Mouse (Mus musculus) adrenal gland, postnatal 0 days (tissue): ENCODE measurements around the gene Rpp30. TPM values are rescaled to one million over a fixed set of nuclear protein-coding genes. Genes with fewer than 3 reads are reported as not detected.

Source experiments
- polyA plus RNA-seq: library from polyadenylated mRNA; unstranded; fragments of >200 nt; fragmentation: Nextera tagmentation; extraction: Ambion mirVana; gene quantifications from 2 replicates; pipeline ENCODE4 v1.2.1, GENCODE M21; 2015

Gene Rpp30
- 59.1 and 60.4 TPM in 2 replicates for polyA plus RNA-seq

GRCm38 (mm10) chr19:36083262-36084225, at the start of gene Rpp30:
TSS of gene Rpp30 (plus strand) at chr19:36083716.

DNA sequence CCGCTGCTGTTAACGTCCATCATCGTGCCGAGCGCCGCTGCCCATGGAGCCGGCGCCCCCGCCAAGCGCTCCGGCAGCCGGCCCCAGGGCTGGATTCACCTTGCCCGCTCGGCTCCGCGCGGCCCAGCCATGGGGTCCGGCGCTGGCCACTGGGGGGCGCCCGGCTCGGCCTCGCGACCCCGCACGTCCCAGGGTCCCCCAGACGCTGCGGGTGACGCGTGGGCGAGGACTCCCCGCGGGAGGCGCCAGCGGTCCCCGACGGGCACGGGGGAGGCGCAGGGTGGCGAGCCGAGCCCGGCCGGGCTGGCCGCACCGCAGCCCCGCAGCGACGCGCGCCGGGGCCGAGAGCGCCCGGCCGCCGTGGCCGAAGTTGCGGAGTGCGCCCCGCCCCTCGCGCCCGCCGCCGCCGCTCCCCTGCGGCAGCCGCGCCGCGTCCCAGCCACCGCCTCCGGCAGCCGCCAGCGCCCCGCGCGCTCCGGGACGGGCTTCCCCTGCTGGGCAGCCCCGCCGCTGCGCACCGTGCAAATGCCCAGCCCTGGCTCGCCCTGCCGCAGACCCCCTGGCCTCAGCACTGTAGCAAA, 26.2 kb upstream of the Rpp30 start, which contains the start of gene Htr7:
Gene Htr7 (minus strand): TSS at position 277 of the 581 bp plus-strand sequence.

GRCm38 (mm10) chr19:36119783-36120471, 36.4 kb downstream of the Rpp30 start, which contains the start of gene Ankrd1:
TSS of gene Ankrd1 (minus strand) at chr19:36120099.

Other genes starting within 250 kb of the Rpp30 start
- gene Htr7, start 26.2 kb upstream of the Rpp30 start, polyA plus RNA-seq, result not detected in 2 replicates
- 0.22 and 1.9 TPM in 2 replicates for gene Ankrd1, start 36.4 kb downstream of the Rpp30 start, polyA plus RNA-seq